Mouse (Mus musculus): ENCODE measurements around the gene Stn1.

Gene Stn1

GRCm38 (mm10) chr19:47542441-47542840 is 5.1 kb upstream of the Stn1 start:
- DNase-seq: peak; percentile 48

- no peak for DNase-seq
These were observed 1.5 kb upstream of the Stn1 start for GRCm38 (mm10) chr19:47538801-47539200.

GRCm38 (mm10) chr19:47537879-47538278 is 572 bp upstream of the Stn1 start:
- DNase-seq: no peak

- DNase-seq: peak; percentile 99
These were observed 597 bp downstream of the Stn1 start for GRCm38 (mm10) chr19:47536521-47537299.

GRCm38 (mm10) chr19:47534131-47534530 is 3.2 kb downstream of the Stn1 start:
- no peak for DNase-seq

GRCm38 (mm10) chr19:47532449-47532848 is 4.9 kb downstream of the Stn1 start:
- no peak for DNase-seq

GRCm38 (mm10) chr19:47531309-47531708 is 6.0 kb downstream of the Stn1 start:
- DNase-seq: no peak

- DNase-seq: no peak
These were observed 10.9 kb downstream of the Stn1 start for GRCm38 (mm10) chr19:47526239-47526986.

- DNase-seq: no peak
These were observed 12.4 kb downstream of the Stn1 start for GRCm38 (mm10) chr19:47524905-47525304.

GRCm38 (mm10) chr19:47521403-47521802 is 15.9 kb downstream of the Stn1 start:
- DNase-seq: no peak

GRCm38 (mm10) chr19:47519163-47519893 is 18.0 kb downstream of the Stn1 start:
- DNase-seq: no peak

- DNase-seq: no peak
These were observed 18.7 kb downstream of the Stn1 start for GRCm38 (mm10) chr19:47518475-47519162.

GRCm38 (mm10) chr19:47517570-47517969 is 19.7 kb downstream of the Stn1 start:
- DNase-seq: no peak

- no peak for DNase-seq
These were observed 20.4 kb downstream of the Stn1 start for GRCm38 (mm10) chr19:47516879-47517278.

GRCm38 (mm10) chr19:47515091-47515490 is 22.2 kb downstream of the Stn1 start:
- no peak for DNase-seq

GRCm38 (mm10) chr19:47513618-47513897 is 23.7 kb downstream of the Stn1 start:
- DNase-seq: no peak

- no peak for DNase-seq
These were observed 24.3 kb downstream of the Stn1 start for GRCm38 (mm10) chr19:47512794-47513617.

GRCm38 (mm10) chr19:47511958-47512357 is 25.3 kb downstream of the Stn1 start:
- DNase-seq: no peak

- DNase-seq: no peak
These were observed 26.0 kb downstream of the Stn1 start for GRCm38 (mm10) chr19:47511294-47511675.

- DNase-seq: no peak
These were observed 26.6 kb downstream of the Stn1 start for GRCm38 (mm10) chr19:47510473-47511293.

GRCm38 (mm10) chr19:47510135-47510472 is 27.2 kb downstream of the Stn1 start:
- DNase-seq: no peak
